Mouse (Mus musculus) limb, embryonic 10.5 days (tissue): Measurements from ENCODE around the gene Mmel1. TPM values are rescaled to one million over a fixed set of nuclear protein-coding genes. Genes with fewer than 3 reads are reported as not detected.

Experiments used
- DNase-seq: peaks from one replicate; pipeline ENCODE4 v3.0.0-alpha.2; 2017; ENCODE audit warnings: low spot score
- H3K27ac ChIP-seq: fragments of 300-500 bp; sonication (generic); 2 replicates; pipeline ENCODE4 v1.5.1; 2016; ENCODE audit warnings: mild to moderate bottlenecking
- H3K27me3 ChIP-seq: fragments of 300-500 bp; sonication (generic); 2 replicates; pipeline ENCODE4 v1.6.1; 2016; ENCODE audit warnings: low read depth, mild to moderate bottlenecking; ENCODE audit not compliant: poor library complexity, severe bottlenecking
- H3K36me3 ChIP-seq: fragments of 300-500 bp; sonication (generic); 2 replicates; pipeline ENCODE4 v1.6.1; 2016; ENCODE audit warnings: mild to moderate bottlenecking, moderate library complexity
- H3K4me1 ChIP-seq: fragments of 300-500 bp; sonication (generic); 2 replicates; pipeline ENCODE4 v1.6.1; 2016
- H3K4me3 ChIP-seq: fragments of 300-500 bp; sonication (generic); 2 replicates; pipeline ENCODE4 v1.5.1; 2016; ENCODE audit warnings: mild to moderate bottlenecking, moderate library complexity
- H3K9me3 ChIP-seq: fragments of 300-500 bp; sonication (generic); replicated peaks from 2 replicates; pipeline ENCODE4 v1.6.1; 2016; ENCODE audit warnings: mild to moderate bottlenecking
- WGBS: fragments of 180-500 bp; shearing (Covaris S2); methylation state at CpG from one replicate; pipeline ENCODE4 v1.1.7; 2016; 5-methylcytosine and 5-hydroxymethylcytosine counted together
- polyA plus RNA-seq: library from polyadenylated mRNA; unstranded; fragments of >200 nt; fragmentation: Nextera tagmentation; extraction: Ambion mirVana; gene quantifications from 2 replicates; pipeline ENCODE4 v1.2.1, GENCODE M21; 2016

Gene Mmel1
- polyA plus RNA-seq, 1 experiment from 2014 or later = 0.15 TPM

- H3K36me3 ChIP-seq = no peaks in the 10 kb centered on the region
- WGBS = 94% methylated on average over 2 of the region's 2 CpGs
- peaks cover 2% of the 10 kb centered on the region; the same call in 1 of the 2 replicates for H3K4me1 ChIP-seq
- no peak overlapping the region for H3K27ac ChIP-seq
- DNase-seq = no peak
- H3K27me3 ChIP-seq = no peaks in the 10 kb centered on the region
- no peak overlapping the region for H3K4me3 ChIP-seq
- no peaks in the 10 kb centered on the region for H3K9me3 ChIP-seq
These were observed 70.8 kb downstream of the Mmel1 start for GRCm38 (mm10) chr4:154940156-154940555.

GRCm38 (mm10) chr4:154941831-154942230, 72.4 kb downstream of the Mmel1 start:
- no peaks in the 10 kb centered on the region for H3K9me3 ChIP-seq
- H3K4me1 ChIP-seq = peaks cover 18% of the 10 kb centered on the region
- WGBS = 92% methylated on average over 5 of the region's 5 CpGs
- no peaks in the 10 kb centered on the region for H3K27me3 ChIP-seq
- H3K4me3 ChIP-seq = no peak overlapping the region
- no peak for DNase-seq
- no peaks in the 10 kb centered on the region for H3K36me3 ChIP-seq
- H3K27ac ChIP-seq = no peak overlapping the region

- 86% methylated on average over 10 of the region's 10 CpGs for WGBS
- Histone ChIP-seq H3K36me3 (no peaks in the 10 kb centered on the region), H3K27me3 (no peaks in the 10 kb centered on the region), H3K4me3 (no peak overlapping the region), H3K27ac (no peak overlapping the region), H3K9me3 (no peaks in the 10 kb centered on the region), H3K4me1 (peaks cover 18% of the 10 kb centered on the region)
- no peak for DNase-seq
These were observed 73.4 kb downstream of the Mmel1 start for GRCm38 (mm10) chr4:154942632-154943322.

DNA sequence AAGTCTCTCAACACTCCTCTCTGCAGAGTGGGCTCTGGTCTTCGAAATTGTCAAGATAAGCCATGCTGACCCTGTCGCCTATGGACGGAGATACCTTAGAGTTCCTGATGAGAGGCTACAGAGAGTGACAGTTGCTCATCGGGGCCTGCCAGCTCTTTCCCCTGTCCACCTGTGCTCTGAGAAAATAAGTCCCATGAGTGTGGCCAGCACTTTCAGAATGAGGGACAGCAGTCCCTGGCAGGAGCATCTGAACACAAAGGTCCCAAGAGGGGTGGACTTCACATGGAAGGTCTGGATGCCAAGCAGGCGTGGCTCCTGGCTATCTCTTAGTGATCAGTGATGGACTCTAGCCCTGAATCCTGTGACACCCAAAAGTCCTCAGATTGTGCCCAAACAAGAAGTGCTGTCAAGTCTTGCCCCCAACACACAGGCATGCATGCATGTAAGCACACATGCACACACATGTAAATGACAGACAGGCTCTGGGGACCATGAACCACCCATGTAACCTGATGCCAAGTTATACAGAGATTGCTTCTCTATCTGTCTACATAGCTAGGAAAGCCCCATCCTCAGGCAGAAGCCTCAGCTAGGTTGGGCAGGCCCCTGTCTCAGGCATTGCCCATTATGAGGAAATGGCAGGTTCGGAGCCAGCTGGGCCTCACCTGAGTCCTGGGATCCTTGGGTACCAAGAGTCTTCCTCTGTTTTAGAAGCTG, 74.1 kb downstream of the Mmel1 start:
- no peaks in the 10 kb centered on the region for H3K36me3 ChIP-seq
- peaks cover 6% of the 10 kb centered on the region for H3K27me3 ChIP-seq
- H3K4me3 ChIP-seq = no peak overlapping the region
- no peaks in the 10 kb centered on the region for H3K9me3 ChIP-seq
- WGBS = 85% methylated on average over 6 of the region's 6 CpGs
- H3K27ac ChIP-seq = peak overlapping the region; percentile 12; the same call in 1 of the 2 replicates
- peaks cover 18% of the 10 kb centered on the region for H3K4me1 ChIP-seq
- DNase-seq = no peak

DNA sequence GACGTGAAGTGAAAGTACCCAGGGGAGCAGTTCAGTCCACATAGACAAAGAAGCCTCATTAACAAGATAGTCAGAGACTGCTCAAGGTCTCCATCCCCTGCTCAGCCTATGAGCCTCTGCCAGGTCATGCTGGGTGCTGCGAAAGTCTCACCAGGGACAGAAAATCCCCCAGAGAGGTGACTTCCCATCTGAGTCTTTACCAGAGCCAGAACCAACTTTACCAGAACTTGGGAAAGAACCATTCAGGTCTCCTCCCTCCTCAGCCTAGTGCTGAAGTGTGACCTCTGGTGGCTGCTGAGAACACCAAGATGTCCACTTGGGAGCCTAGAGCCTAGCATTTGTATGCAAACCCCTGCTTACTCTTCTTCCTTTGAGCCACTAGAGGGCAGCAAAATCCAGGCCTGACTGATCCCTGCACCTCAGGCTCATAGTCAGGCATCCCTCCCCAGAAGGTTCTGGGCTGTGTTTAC, 74.8 kb downstream of the Mmel1 start:
- no peaks in the 10 kb centered on the region for H3K36me3 ChIP-seq
- peak; percentile 74 for DNase-seq
- WGBS = 19% methylated on average over 2 of the region's 2 CpGs
- H3K9me3 ChIP-seq = no peaks in the 10 kb centered on the region
- no peak overlapping the region for H3K4me3 ChIP-seq
- peaks cover 22% of the 10 kb centered on the region for H3K4me1 ChIP-seq
- peaks cover 12% of the 10 kb centered on the region for H3K27me3 ChIP-seq
- peak overlapping the region; percentile 12; the same call in 1 of the 2 replicates for H3K27ac ChIP-seq

Other genes starting within 250 kb of the Mmel1 start
- gene Prdm16, start 232.7 kb upstream of the Mmel1 start, polyA plus RNA-seq = 67.4 and 93.9 TPM in 2 replicates
- gene Actrt2, start 201.7 kb upstream of the Mmel1 start, polyA plus RNA-seq = not detected in 2 replicates
- gene Ttc34, start 32.1 kb upstream of the Mmel1 start, polyA plus RNA-seq = 0.41 and 0.46 TPM in 2 replicates
- gene Fam213b, start 29.6 kb downstream of the Mmel1 start, polyA plus RNA-seq = 34.9 and 42.7 TPM in 2 replicates
- 0.55 and 2.4 TPM in 2 replicates for gene Tnfrsf14, start 59.0 kb downstream of the Mmel1 start, polyA plus RNA-seq
- gene Hes5, start 91.3 kb downstream of the Mmel1 start, polyA plus RNA-seq = 0.33 and 1.1 TPM in 2 replicates
- 45.8 and 56.5 TPM in 2 replicates for gene Pank4, start 94.5 kb downstream of the Mmel1 start, polyA plus RNA-seq
- 1.5 and 1.8 TPM in 2 replicates for gene Plch2, start 187.2 kb downstream of the Mmel1 start, polyA plus RNA-seq
- 23.8 and 26.0 TPM in 2 replicates for gene Pex10, start 197.4 kb downstream of the Mmel1 start, polyA plus RNA-seq
- 133 and 142 TPM in 2 replicates for gene Rer1, start 216.8 kb downstream of the Mmel1 start, polyA plus RNA-seq
- gene Morn1, start 217.0 kb downstream of the Mmel1 start, polyA plus RNA-seq = 3.5 and 6.5 TPM in 2 replicates